Mouse (Mus musculus) MEL (cell line): Measurements from ENCODE around the gene Podxl2.

Source experiments
- CTCF ChIP-seq, 3 experiments: IDR thresholded peaks in 2 of 3; conservative IDR thresholded peaks in 1 of 3; 2 replicates each; pipeline ENCODE4 v1.5.1; 2011 to 2012; ENCODE audit warnings: low read length in 3 of 3, low read depth in 2 of 3, mild to moderate bottlenecking in 2 of 3, improper control_type of control experiment in 1 of 3, inconsistent platforms in 1 of 3, mixed read lengths in 1 of 3, moderate library complexity in 1 of 3; ENCODE audit not compliant: control insufficient read depth in 1 of 3, insufficient read depth in 1 of 3, poor library complexity in 1 of 3, severe bottlenecking in 1 of 3
- E2F4 ChIP-seq: IDR thresholded peaks from 2 replicates; pipeline ENCODE4 v1.6.1; 2011; ENCODE audit warnings: low read depth, low read length, improper control_type of control experiment, borderline replicate concordance
- GATA1 ChIP-seq: IDR thresholded peaks from 2 replicates; pipeline ENCODE4 v1.6.1; 2011; ENCODE audit warnings: low read depth, low read length, improper control_type of control experiment
- NELFE ChIP-seq: IDR thresholded peaks from 2 replicates; pipeline ENCODE4 v1.6.1; 2011; ENCODE audit warnings: low read depth, low read length, improper control_type of control experiment
- POLR2A ChIP-seq, 2 experiments: IDR thresholded peaks; 2 replicates each; pipeline ENCODE4 v1.6.1; 2011 to 2012; ENCODE audit warnings: low read length in 2 of 2, mild to moderate bottlenecking in 2 of 2, control low read depth in 1 of 2, improper control_type of control experiment in 1 of 2, low read depth in 1 of 2, moderate library complexity in 1 of 2; ENCODE audit not compliant: control insufficient read depth in 1 of 2, insufficient read depth in 1 of 2, poor library complexity in 1 of 2
- SIN3A ChIP-seq: IDR thresholded peaks from 2 replicates; pipeline ENCODE4 v1.6.1; 2012; ENCODE audit warnings: low read length, improper control_type of control experiment, inconsistent platforms
- USF2 ChIP-seq, 2 experiments: IDR thresholded peaks; 2 replicates each; pipeline ENCODE4 v1.6.1; 2011 to 2012; ENCODE audit warnings: improper control_type of control experiment in 2 of 2, low read length in 2 of 2, borderline replicate concordance in 1 of 2, inconsistent platforms in 1 of 2, low read depth in 1 of 2, mild to moderate bottlenecking in 1 of 2; ENCODE audit not compliant: insufficient read depth in 1 of 2
- ZNF384 ChIP-seq: IDR thresholded peaks from 2 replicates; pipeline ENCODE4 v1.6.1; 2012; ENCODE audit warnings: low read depth, mild to moderate bottlenecking, inconsistent platforms, low read length, improper control_type of control experiment

DNA sequence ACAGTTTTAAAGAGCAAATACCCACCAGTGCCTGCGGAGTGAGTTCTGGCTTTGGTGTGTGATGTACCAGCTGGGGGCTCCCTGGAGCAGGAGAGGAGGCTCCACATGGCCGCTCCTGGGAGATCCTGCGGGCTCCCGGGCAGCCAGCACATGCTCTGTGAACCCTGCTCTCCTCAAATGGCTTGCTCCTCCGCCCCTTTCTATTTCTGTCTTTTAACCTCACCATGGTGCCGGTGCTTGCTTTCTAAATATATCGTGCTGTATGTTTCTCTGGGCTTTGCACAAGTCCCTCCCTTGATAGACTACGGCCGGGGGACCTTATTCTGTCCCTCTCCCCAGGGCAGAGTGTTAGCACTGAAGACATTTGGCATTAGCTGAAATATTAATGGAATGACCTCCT is 17.6 kb downstream of the Podxl2 start:
- TF ChIP-seq E2F4, result no peak
- no peak for TF ChIP-seq CTCF (IDR thresholded peaks at IDR 0.05 in 2 of 3, conservative IDR thresholded peaks at IDR 0.05 in 1 of 3; ENCODE audit: control insufficient read depth in 1 of 3, insufficient read depth in 1 of 3, low read depth in 2 of 3, low read length in 3 of 3, poor library complexity in 1 of 3, severe bottlenecking in 1 of 3)
- TF ChIP-seq ZNF384, result no peak
- no peak for TF ChIP-seq USF2 (IDR thresholded peaks at IDR 0.05; ENCODE audit: borderline replicate concordance in 1 of 2, insufficient read depth in 1 of 2, low read depth in 1 of 2, low read length in 2 of 2)
- no peak for TF ChIP-seq SIN3A
- TF ChIP-seq NELFE, result no peak
- no peak for TF ChIP-seq GATA1
- TF ChIP-seq POLR2A (IDR thresholded peaks at IDR 0.05; ENCODE audit: control insufficient read depth in 1 of 2, insufficient read depth in 1 of 2, low read depth in 1 of 2, low read length in 2 of 2, poor library complexity in 1 of 2), result no peak
